Mouse (Mus musculus) heart, embryonic 16.5 days (tissue): ENCODE measurements around the gene Rrm1. TPM values are rescaled to one million over a fixed set of nuclear protein-coding genes. Genes with fewer than 3 reads are reported as not detected.

Source experiments
- polyA plus RNA-seq: library from polyadenylated mRNA; unstranded; fragments of >200 nt; fragmentation: Nextera tagmentation; extraction: Ambion mirVana; gene quantifications from 2 replicates; pipeline ENCODE4 v1.2.1, GENCODE M21; 2015

Rrm1 gene
- polyA plus RNA-seq, 1 experiment from 2014 or later: 138 TPM

Other genes with a start within 250 kb of the Rrm1 start
- gene Nup98, start 231.5 kb upstream of the Rrm1 start, polyA plus RNA-seq: 20.7 and 20.8 TPM in 2 replicates
- 56.4 and 61.6 TPM in 2 replicates for gene Pgap2, start 231.5 kb upstream of the Rrm1 start, polyA plus RNA-seq
- gene Rhog, start 185.6 kb upstream of the Rrm1 start, polyA plus RNA-seq: 54.1 and 59.6 TPM in 2 replicates
- 16.2 and 18.5 TPM in 2 replicates for gene Stim1, start 173.9 kb upstream of the Rrm1 start, polyA plus RNA-seq
- 0.12 and 0.17 TPM in 2 replicates for gene Olfr543, start 40.0 kb downstream of the Rrm1 start, polyA plus RNA-seq
- 0.04 TPM in 1 of 2 replicates, not detected in the other for gene Olfr544, start 46.6 kb downstream of the Rrm1 start, polyA plus RNA-seq
- not detected in 2 replicates for gene Olfr545, start 57.9 kb downstream of the Rrm1 start, polyA plus RNA-seq
- gene Olfr547, start 93.1 kb downstream of the Rrm1 start, polyA plus RNA-seq: not detected in 2 replicates
- not detected in 2 replicates for gene Olfr548-ps1, start 99.2 kb downstream of the Rrm1 start, polyA plus RNA-seq
- gene Olfr549, start 108.2 kb downstream of the Rrm1 start, polyA plus RNA-seq: not detected in 2 replicates
- 0.80 and 0.82 TPM in 2 replicates for gene Trim21, start 123.8 kb downstream of the Rrm1 start, polyA plus RNA-seq
- gene Olfr550, start 129.7 kb downstream of the Rrm1 start, polyA plus RNA-seq: not detected in 2 replicates
- not detected in 2 replicates for gene Olfr551, start 150.2 kb downstream of the Rrm1 start, polyA plus RNA-seq
- gene Olfr552, start 156.1 kb downstream of the Rrm1 start, polyA plus RNA-seq: not detected in 2 replicates
- gene Olfr553, start 176.5 kb downstream of the Rrm1 start, polyA plus RNA-seq: not detected in 2 replicates
- gene Olfr554, start 196.7 kb downstream of the Rrm1 start, polyA plus RNA-seq: not detected in 2 replicates
- gene Olfr555, start 217.1 kb downstream of the Rrm1 start, polyA plus RNA-seq: not detected in 2 replicates
- gene Olfr556, start 223.2 kb downstream of the Rrm1 start, polyA plus RNA-seq: not detected in 2 replicates
- gene Trim68, start 245.6 kb downstream of the Rrm1 start, polyA plus RNA-seq: 12.3 and 12.4 TPM in 2 replicates